Mouse (Mus musculus) brain, embryonic 14.5 days (tissue): Measurements from ENCODE around the gene Tnnt2.

ENCODE experiments used
- CTCF ChIP-seq: fragments of 200-500 bp; IDR thresholded peaks from 2 replicates; pipeline ENCODE4 v1.5.1; 2012; ENCODE audit warnings: inconsistent platforms, mild to moderate bottlenecking, moderate library complexity, borderline replicate concordance; ENCODE audit not compliant: insufficient read depth, insufficient read length; ENCODE audit errors: extremely low read depth
- POLR2A ChIP-seq: fragments of 200-500 bp; IDR thresholded peaks from 2 replicates; pipeline ENCODE4 v1.6.1; 2012; ENCODE audit warnings: mild to moderate bottlenecking, inconsistent platforms, borderline replicate concordance; ENCODE audit not compliant: poor library complexity, insufficient read depth, insufficient read length, severe bottlenecking; ENCODE audit errors: extremely low read depth

GRCm38 (mm10) chr1:135789815-135790214, 46.3 kb upstream of the Tnnt2 start:
- TF ChIP-seq CTCF, result peak; percentile 86
- TF ChIP-seq POLR2A, result no peak
